Mouse (Mus musculus) lung, adult 18-20 months (tissue): ENCODE measurements at regions not wholly inside any gene's neighbourhood (a gene's known extent, or its start where the extent isn't known, plus 50 kb on each side); places are given as distances from the start of the nearest gene placed in this dataset.

Experiments used
- DNase-seq, 2 experiments: peaks; one replicate each; pipeline ENCODE4 v3.0.0; 2022; ENCODE audit warnings: mixed read lengths in 2 of 2

DNA sequence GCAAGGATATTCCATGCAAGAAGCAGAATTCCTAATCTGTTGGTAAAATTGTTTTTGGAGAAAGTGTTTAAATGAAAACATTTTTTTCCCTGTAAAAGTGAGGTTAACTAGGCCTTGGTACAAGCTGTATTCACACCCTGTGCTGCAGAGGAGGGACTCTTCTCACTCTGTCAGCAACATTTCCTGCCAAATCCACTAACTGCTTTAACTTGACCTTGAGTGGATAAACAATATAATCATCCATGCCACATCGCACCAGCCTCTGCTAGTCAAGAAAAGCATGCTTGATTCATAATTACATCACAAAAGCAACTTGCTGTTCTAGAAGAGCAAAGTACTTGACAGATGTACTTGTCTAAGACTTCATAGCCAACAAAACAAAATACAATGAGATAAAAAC lies 102.7 kb upstream of the Pof1b start:
- no peak for DNase-seq

GRCm38 (mm10) chrX:112778434-112778833 lies 80.0 kb upstream of the Pof1b start:
- peak; percentile 2 to 8 for DNase-seq

GRCm38 (mm10) chrX:112755976-112756375 lies 57.5 kb upstream of the Pof1b start:
- no peak for DNase-seq
